Mouse (Mus musculus): ENCODE data around the gene Zbtb14. TPM values are rescaled to one million over a fixed set of nuclear protein-coding genes. Genes with fewer than 3 reads are reported as not detected.

Gene Zbtb14
- polyA plus RNA-seq (2011; ENCODE audit: insufficient read depth, insufficient read length, low read depth, missing spikeins), result 16.9 and 17.5 TPM in 2 replicates

- Histone ChIP-seq H3K9me3 (replicated peaks; ENCODE audit: control insufficient read depth, insufficient read depth, low read length, poor library complexity, severe bottlenecking) (no peaks in the 10 kb centered on the region), H3K4me3 (ENCODE audit: low read depth, low read length) (peak within 1 kb of the TSS; percentile 91), H3K27ac (ENCODE audit: insufficient read depth, low read length) (peak within 1 kb of the TSS; percentile 82), H3K27me3 (ENCODE audit: control insufficient read depth, insufficient read depth, low read length, poor library complexity, severe bottlenecking) (no peaks in the 10 kb centered on the region), H3K36me3 (ENCODE audit: control insufficient read depth, insufficient read depth, low read length, poor library complexity, severe bottlenecking) (peaks cover 10% of the 10 kb centered on the region; the same call in 1 of the 2 replicates), H3K4me1 (ENCODE audit: control insufficient read depth, insufficient read depth, low read length) (no peaks in the 10 kb centered on the region), H3K9ac (ENCODE audit: low read depth, poor library complexity, severe bottlenecking) (peak within 1 kb of the TSS; percentile 93)
- TF ChIP-seq CTCF (IDR thresholded peaks at IDR 0.05; ENCODE audit: low read depth, low read length), result no peak
- TF ChIP-seq EP300 (IDR thresholded peaks at IDR 0.05; ENCODE audit: insufficient read depth, low read depth, low read length), result no peak
- peak; percentile 65 for TF ChIP-seq POLR2A (IDR thresholded peaks at IDR 0.05; ENCODE audit: insufficient read depth, low read length)
Measured at GRCm38 (mm10) chr17:69382511-69383100, at the start of gene Zbtb14. Gene Zbtb14 (plus strand): TSS chr17:69383050.

GRCm38 (mm10) chr17:69346056-69346455 is 36.8 kb upstream of the Zbtb14 start:
- Histone ChIP-seq H3K36me3 (ENCODE audit: control insufficient read depth, insufficient read depth, low read length, poor library complexity, severe bottlenecking) (no peaks in the 10 kb centered on the region), H3K9ac (ENCODE audit: low read depth, poor library complexity, severe bottlenecking) (no peak overlapping the region), H3K4me1 (ENCODE audit: control insufficient read depth, insufficient read depth, low read length) (no peaks in the 10 kb centered on the region), H3K27me3 (ENCODE audit: control insufficient read depth, insufficient read depth, low read length, poor library complexity, severe bottlenecking) (no peaks in the 10 kb centered on the region; the same call in 1 of the 2 replicates), H3K27ac (ENCODE audit: insufficient read depth, low read length) (no peak overlapping the region), H3K4me3 (ENCODE audit: low read depth, low read length) (no peak overlapping the region), H3K9me3 (replicated peaks; ENCODE audit: control insufficient read depth, insufficient read depth, low read length, poor library complexity, severe bottlenecking) (peaks cover 4% of the 10 kb centered on the region)
- TF ChIP-seq POLR2A (IDR thresholded peaks at IDR 0.05; ENCODE audit: insufficient read depth, low read length), result no peak
- no peak for TF ChIP-seq EP300 (IDR thresholded peaks at IDR 0.05; ENCODE audit: insufficient read depth, low read depth, low read length)
- no peak for TF ChIP-seq CTCF (IDR thresholded peaks at IDR 0.05; ENCODE audit: low read depth, low read length)

GRCm38 (mm10) chr17:69349014-69349531 is 33.8 kb upstream of the Zbtb14 start:
- H3K27ac ChIP-seq (ENCODE audit: insufficient read depth, low read length), result no peak overlapping the region
- no peaks in the 10 kb centered on the region for H3K36me3 ChIP-seq (ENCODE audit: control insufficient read depth, insufficient read depth, low read length, poor library complexity, severe bottlenecking)
- no peaks in the 10 kb centered on the region for H3K9me3 ChIP-seq (replicated peaks; ENCODE audit: control insufficient read depth, insufficient read depth, low read length, poor library complexity, severe bottlenecking)
- H3K9ac ChIP-seq (ENCODE audit: low read depth, poor library complexity, severe bottlenecking), result no peak overlapping the region
- H3K27me3 ChIP-seq (ENCODE audit: control insufficient read depth, insufficient read depth, low read length, poor library complexity, severe bottlenecking), result no peaks in the 10 kb centered on the region
- TF ChIP-seq EP300 (IDR thresholded peaks at IDR 0.05; ENCODE audit: insufficient read depth, low read depth, low read length) (no peak), CTCF (IDR thresholded peaks at IDR 0.05; ENCODE audit: low read depth, low read length) (peak; percentile 66)
- no peak overlapping the region for H3K4me3 ChIP-seq (ENCODE audit: low read depth, low read length)
- no peaks in the 10 kb centered on the region for H3K4me1 ChIP-seq (ENCODE audit: control insufficient read depth, insufficient read depth, low read length)

- no peaks in the 10 kb centered on the region for H3K27me3 ChIP-seq (ENCODE audit: control insufficient read depth, insufficient read depth, low read length, poor library complexity, severe bottlenecking)
- TF ChIP-seq EP300 (IDR thresholded peaks at IDR 0.05; ENCODE audit: insufficient read depth, low read depth, low read length) (0 out of 2 replicates have a peak, but pooled peaks have one; percentile 11), CTCF (IDR thresholded peaks at IDR 0.05; ENCODE audit: low read depth, low read length) (peak; percentile 91), POLR2A (IDR thresholded peaks at IDR 0.05; ENCODE audit: insufficient read depth, low read length) (no peak)
- H3K4me3 ChIP-seq (ENCODE audit: low read depth, low read length), result no peak overlapping the region
- H3K36me3 ChIP-seq (ENCODE audit: control insufficient read depth, insufficient read depth, low read length, poor library complexity, severe bottlenecking), result no peaks in the 10 kb centered on the region
- H3K4me1 ChIP-seq (ENCODE audit: control insufficient read depth, insufficient read depth, low read length), result no peaks in the 10 kb centered on the region
- no peak overlapping the region for H3K9ac ChIP-seq (ENCODE audit: low read depth, poor library complexity, severe bottlenecking)
- H3K9me3 ChIP-seq (replicated peaks; ENCODE audit: control insufficient read depth, insufficient read depth, low read length, poor library complexity, severe bottlenecking), result peaks cover 7% of the 10 kb centered on the region
- no peak overlapping the region for H3K27ac ChIP-seq (ENCODE audit: insufficient read depth, low read length)
Measured at GRCm38 (mm10) chr17:69365049-69365448, 17.8 kb upstream of the Zbtb14 start.

GRCm38 (mm10) chr17:69380838-69381237 is 2.0 kb upstream of the Zbtb14 start:
- no peaks in the 10 kb centered on the region for H3K36me3 ChIP-seq (ENCODE audit: control insufficient read depth, insufficient read depth, low read length, poor library complexity, severe bottlenecking)

More at GRCm38 (mm10) chr17:69380838-69381237, 2.0 kb upstream of the Zbtb14 start:
- H3K9ac ChIP-seq (ENCODE audit: low read depth, poor library complexity, severe bottlenecking), result no peak overlapping the region
- no peaks in the 10 kb centered on the region for H3K4me1 ChIP-seq (ENCODE audit: control insufficient read depth, insufficient read depth, low read length)
- TF ChIP-seq EP300 (IDR thresholded peaks at IDR 0.05; ENCODE audit: insufficient read depth, low read depth, low read length) (no peak), CTCF (IDR thresholded peaks at IDR 0.05; ENCODE audit: low read depth, low read length) (no peak), POLR2A (IDR thresholded peaks at IDR 0.05; ENCODE audit: insufficient read depth, low read length) (no peak)
- no peak overlapping the region for H3K27ac ChIP-seq (ENCODE audit: insufficient read depth, low read length)
- no peaks in the 10 kb centered on the region for H3K27me3 ChIP-seq (ENCODE audit: control insufficient read depth, insufficient read depth, low read length, poor library complexity, severe bottlenecking)
- H3K9me3 ChIP-seq (replicated peaks; ENCODE audit: control insufficient read depth, insufficient read depth, low read length, poor library complexity, severe bottlenecking), result no peaks in the 10 kb centered on the region
- no peak overlapping the region for H3K4me3 ChIP-seq (ENCODE audit: low read depth, low read length)

Measured in ES-Bruce4 (cell line).